Mouse (Mus musculus) brain, embryonic 14.5 days (tissue): ENCODE data around the gene Angptl4.
A peak's percentile ranks its signal among the peaks of the same experiment; 100 is the strongest.

ENCODE experiments used
- CTCF ChIP-seq: fragments of 200-500 bp; IDR thresholded peaks from 2 replicates; pipeline ENCODE4 v1.5.1; 2012; ENCODE audit warnings: inconsistent platforms, mild to moderate bottlenecking, moderate library complexity, borderline replicate concordance; ENCODE audit not compliant: insufficient read depth, insufficient read length; ENCODE audit errors: extremely low read depth
- POLR2A ChIP-seq: fragments of 200-500 bp; IDR thresholded peaks from 2 replicates; pipeline ENCODE4 v1.6.1; 2012; ENCODE audit warnings: mild to moderate bottlenecking, inconsistent platforms, borderline replicate concordance; ENCODE audit not compliant: poor library complexity, insufficient read depth, insufficient read length, severe bottlenecking; ENCODE audit errors: extremely low read depth

- peak; percentile 28; the same call in 1 of the 2 replicates for TF ChIP-seq CTCF
- TF ChIP-seq POLR2A, result no peak
Observed at GRCm38 (mm10) chr17:33746011-33746410, 35.6 kb downstream of the Angptl4 start.
